Mouse (Mus musculus) CD4-positive, CD25-positive, alpha-beta regulatory T cell, adult 4 months (primary cell): ENCODE results near the gene Atxn1. TPM values are rescaled to one million over a fixed set of nuclear protein-coding genes. Genes with fewer than 3 reads are reported as not detected.

Source experiments
- ATAC-seq: one replicate; pipeline ENCODE4 v1.8.0; 2017
- polyA plus RNA-seq, 2 experiments: library from polyadenylated mRNA; unstranded; fragments of 100-300 nt; shearing (Covaris generic); gene quantifications; one replicate each; pipeline ENCODE4 v1.2.1; 2017

Gene Atxn1
- polyA plus RNA-seq, 2 experiments from 2014 or later, result 26.0 to 31.6 TPM

DNA sequence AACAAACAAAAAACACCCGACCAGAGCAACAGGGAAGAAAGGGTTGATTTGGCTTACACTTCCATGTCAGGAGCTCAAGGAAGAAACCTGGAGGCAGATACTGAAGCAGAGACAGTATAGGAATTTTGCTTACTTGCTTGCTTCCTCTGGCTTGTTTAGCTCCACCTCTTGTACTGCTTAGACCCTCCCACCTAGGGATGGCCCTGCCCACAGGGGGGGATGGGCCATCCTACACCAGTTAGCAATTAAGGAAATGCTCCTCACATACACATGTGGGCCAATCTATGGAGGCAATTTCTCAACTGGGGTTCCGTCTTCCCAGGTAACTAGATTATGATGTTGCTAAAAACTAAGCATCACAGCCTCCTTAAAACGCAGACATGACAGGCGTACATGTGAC is 39.5 kb downstream of the Atxn1 start:
- ATAC-seq, result no peak

DNA sequence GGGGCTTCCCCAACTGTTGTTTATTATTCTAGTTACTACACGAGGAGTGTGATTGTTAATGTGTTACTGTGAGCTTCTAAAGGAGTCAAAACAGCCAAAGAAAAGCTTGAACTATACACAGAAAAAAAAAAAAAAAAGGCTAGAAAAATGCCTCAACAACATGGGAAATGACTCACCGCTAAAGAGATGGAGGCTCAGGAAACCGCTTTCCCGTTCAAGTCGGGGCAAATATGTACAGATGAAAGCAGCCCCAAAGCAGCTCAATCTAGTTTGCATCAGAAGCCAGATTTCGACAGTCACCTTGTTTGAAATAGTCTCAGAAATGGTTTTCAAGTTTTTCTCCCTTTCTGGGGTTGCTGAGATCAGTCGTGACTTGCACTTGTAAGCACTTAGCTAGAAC is 40.3 kb downstream of the Atxn1 start:
- peak; percentile 72 for ATAC-seq

DNA sequence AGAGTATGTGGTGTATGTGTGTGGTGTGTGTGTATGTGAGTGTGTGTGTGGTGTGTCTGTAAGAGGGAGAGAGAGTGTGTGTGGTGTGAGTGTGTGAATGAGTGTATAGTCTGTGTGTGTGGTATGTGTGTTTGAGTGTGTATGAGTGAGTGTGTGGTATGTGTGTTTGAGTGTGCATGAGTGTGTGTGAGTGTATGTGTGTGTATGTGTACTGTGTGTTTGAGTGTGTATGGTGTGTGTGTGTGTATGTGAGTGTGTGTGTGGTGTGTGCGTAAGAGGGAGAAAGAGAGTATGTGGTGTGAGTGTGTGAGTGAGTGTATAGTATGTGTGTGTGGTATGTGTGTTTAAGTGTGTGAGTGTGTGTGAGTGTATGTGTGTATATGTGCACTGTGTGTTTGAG is 41.7 kb downstream of the Atxn1 start:
- peak; percentile 21 for ATAC-seq

DNA sequence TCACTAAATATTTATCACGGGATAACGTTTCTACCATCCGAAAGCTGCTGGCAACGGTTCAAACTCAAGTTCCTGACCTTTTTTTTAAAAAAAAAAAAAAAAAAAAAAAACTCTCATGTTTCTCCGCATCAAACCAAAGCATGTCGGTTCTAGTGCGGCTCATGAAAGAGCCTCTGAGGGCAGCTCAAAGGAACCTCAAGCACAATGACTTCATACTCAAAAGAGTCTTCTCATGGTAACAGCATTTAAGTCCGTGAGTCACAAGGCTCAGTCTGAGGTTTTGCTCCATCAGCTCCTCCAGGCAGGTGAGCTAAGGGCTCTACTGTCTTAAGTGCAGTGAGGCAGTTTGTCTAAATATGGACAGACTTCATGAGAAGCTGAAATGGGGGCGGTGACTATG is 42.3 kb downstream of the Atxn1 start:
- ATAC-seq, result peak; percentile 73

DNA sequence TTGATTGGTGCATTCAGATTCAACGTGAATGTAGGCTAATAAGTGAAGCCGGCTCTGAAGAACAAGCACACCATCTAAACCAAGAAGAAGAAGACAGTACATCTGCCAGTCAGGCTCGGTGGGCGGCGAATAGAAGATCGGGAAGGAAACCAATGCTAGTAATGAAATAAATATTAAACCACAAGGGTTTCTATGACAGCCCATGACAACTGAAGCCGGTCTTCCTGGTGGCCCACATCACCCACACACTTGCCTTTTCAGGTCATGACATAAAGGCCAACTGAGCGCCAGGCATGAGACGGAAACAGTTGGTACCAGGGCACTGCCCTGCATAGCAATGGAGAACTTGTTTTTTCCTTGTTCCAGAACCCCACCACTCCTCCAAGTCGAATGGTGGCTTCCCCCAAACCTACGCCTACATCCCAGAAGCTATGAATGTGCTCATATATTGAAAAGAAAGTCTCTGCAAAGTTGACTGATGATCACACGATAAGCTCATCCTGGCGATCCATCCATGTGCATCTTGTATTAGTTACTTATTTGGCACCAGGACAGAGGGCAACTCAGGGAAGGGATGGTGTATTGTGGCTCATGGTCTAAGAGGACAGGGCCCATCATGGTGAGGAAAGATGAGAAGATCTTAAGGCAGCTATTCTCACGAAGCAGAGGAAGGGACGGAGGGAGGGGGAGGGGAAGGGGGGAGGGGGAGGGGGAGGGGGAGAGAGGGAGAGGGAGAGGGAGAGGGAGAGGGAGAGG is 45.7 kb downstream of the Atxn1 start:
- peak; percentile 25 for ATAC-seq

DNA sequence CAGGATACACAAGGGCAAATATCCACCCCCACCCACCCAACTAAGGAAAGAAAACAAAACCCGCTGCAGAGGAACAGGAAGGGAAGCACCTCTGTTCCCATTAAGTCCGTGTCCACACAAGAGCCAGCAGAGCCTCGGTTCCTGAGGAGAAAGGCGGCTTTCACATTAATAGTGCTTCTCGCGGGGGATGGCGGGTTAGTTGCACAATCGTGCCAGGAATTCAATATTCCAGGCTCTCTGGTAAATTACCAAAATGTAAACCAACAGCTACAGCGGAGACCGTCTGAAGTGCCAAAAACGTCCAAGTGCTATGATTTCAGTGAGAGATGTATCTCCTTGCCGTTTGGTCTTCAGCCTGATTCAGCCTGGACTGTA is 46.8 kb downstream of the Atxn1 start:
- no peak for ATAC-seq

DNA sequence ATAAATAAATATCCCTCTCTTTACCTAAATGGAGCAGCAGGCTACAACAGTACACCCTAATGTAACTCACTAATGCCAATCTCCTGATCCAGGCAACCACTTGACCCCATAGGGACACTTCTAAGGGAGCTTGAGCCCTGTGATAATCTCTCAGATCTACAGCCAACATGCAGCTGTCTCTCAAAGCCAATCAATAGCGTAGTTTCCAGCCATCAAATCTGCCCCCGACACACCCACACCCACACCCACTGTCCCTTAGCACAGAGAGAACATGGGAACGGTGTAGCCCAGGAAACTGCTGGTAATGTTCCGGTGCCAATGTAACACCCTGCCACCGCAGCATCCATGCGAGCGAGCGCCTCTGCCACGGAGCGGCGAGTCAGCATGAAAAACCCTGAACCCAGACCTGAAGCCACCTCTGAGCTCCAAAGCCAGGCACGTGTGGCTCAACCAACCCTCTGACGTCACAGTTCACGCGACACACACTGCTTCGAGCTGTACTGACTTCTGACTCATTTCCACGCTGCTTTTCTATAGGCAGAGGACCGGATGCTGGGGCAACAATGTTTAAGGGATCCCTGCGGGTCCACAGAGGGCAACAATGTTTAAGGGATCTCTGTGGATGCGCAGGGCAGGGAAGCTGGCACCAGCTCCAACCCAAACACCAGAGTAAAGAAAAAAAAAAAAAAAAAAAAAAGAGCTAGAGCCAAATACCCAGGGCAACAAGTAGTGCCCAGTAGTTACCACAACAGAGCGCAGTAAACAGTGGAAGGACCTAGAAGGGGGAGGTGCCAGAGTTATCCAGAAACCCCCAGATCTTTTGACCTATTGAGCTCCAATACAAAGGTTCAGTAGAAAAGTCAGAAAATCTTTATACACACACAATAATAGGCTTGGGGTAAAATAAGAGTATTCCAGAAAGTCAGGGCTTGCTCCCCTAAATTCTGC is 47.5 kb downstream of the Atxn1 start:
- ATAC-seq, result peak; percentile 60

DNA sequence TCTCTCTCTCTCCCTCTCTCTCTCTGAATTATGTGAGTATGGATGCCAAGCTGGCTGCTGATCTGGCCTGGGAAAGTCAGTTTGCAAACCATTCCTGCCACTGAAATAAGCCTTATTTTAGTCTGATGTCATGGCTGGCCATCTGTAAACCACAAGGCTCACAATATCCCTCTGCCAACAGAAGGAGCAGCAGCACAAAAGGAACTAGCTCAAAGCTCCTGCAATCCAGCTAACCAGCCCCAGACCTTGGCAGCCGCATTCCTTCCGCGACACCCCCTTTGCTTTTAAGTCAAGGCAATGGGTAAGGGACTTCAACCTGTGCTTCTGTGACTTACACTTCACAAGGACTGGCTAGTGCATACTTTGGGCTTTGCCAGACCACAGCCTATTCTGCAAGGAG is 48.9 kb downstream of the Atxn1 start:
- ATAC-seq, result no peak

DNA sequence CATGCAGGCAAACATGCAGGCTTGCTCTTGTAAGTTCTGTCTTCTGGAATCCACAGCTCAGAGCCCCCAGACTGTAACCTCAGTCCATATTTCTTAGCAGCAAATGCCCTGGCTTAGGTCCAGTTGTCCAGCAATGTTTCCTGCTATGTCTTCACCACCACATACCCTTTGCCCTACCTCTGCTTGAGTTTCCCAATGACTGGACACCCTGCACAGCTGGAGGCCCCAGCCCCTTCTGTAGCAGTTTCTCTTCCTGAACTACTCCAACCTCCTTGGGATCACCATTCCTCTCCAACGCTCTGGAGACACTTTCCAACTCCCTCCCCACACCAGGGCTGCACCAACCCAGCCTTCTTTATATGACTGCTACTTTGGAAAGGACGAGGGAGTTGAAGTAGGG is 49.8 kb downstream of the Atxn1 start:
- no peak for ATAC-seq

DNA sequence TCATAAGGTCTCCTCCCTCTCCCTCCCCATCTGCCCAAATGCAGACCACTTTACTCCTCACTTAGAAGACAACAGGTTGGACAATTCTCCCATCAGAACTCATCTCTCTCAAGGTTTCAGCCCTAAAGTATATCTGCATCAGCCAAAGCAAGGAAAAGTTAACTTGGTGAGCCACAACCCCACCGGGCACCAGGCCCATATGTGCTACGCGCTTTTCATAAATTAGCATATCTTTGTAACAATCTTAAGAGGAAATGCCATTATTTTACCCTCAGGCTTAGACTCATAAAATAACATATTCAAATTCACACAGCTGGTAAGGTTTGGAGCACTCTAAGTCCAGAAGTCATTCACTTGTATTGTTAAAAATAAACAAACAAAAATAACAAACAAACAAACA is 50.7 kb downstream of the Atxn1 start:
- ATAC-seq, result peak; percentile 58

DNA sequence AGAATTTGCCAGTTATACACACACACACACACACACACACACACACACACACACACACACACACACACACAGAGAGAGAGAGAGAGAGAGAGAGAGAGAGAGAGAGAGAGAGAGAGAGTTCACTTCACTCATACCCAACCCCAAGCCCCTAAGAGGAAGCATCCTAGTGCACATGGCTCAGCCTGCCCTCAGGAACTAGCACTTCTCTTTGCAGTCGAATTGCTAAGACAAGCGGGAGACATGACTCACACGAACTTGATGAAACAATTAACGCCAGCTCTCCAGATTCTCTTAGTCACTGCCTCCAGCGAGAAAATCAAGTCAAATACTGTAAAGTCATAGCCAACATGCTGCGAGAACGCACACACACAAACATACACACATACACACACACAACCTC is 53.0 kb downstream of the Atxn1 start:
- ATAC-seq, result no peak

DNA sequence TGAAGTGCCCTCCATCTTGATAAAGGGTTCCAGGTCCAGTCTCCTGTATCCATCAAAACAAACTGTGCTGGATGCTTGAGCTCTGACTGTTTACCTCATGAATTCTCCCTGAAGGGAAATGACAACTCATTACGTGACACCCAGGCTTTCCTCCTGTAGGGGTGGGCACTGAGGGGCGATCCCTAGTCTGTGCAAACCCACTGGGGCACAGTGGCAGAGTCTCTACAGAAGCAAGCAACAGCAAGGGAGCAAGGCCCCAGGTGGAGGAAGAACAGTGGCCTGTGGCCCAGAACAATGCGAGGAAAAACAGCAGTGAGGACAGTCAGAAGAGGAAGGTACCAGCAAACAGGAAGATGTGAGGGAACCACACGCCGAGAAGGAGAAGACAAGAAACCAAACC is 53.7 kb downstream of the Atxn1 start:
- no peak for ATAC-seq

DNA sequence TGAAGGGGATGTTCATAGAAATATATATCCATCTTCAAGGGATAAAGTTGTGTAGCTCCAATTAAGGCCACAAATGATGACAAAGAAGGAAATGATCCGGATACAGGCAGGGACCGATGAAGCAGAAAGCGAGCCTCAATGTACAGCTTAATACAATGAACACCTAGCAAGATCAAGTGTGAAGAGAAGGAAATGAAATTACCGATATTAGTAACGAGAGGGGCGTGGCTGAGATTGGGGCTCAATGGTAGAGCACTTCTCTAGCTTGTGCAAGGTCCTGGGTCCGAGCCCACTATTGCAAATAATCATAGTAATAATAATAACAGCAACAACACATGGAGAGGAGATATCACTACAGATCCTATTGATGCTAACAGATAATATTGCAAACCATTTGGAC is 54.5 kb downstream of the Atxn1 start:
- no peak for ATAC-seq

DNA sequence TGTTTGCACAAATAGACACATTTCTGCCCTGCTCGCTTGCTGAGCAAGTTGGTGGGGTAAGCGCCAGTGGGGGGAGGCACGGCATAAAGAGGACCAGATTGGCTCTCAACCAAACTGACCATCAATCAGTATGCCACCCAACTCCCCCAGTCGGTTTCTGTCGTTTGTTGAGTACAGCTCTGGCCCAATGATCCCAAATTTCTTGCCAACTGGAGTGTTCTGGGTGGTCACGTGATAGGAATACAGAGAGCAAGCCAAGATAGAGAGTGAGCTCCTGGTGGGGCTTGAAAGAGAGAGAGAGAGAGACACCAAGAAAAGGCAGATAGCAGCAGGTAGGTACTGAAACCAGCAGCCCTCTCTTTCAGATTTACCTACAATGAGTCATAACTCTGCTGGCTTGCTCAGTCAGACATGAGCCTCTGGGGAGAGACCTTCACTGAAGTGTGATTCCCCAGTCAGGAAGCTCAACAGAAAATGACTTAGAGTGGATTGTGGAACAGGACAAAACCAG is 57.6 kb downstream of the Atxn1 start:
- peak; percentile 69 for ATAC-seq

DNA sequence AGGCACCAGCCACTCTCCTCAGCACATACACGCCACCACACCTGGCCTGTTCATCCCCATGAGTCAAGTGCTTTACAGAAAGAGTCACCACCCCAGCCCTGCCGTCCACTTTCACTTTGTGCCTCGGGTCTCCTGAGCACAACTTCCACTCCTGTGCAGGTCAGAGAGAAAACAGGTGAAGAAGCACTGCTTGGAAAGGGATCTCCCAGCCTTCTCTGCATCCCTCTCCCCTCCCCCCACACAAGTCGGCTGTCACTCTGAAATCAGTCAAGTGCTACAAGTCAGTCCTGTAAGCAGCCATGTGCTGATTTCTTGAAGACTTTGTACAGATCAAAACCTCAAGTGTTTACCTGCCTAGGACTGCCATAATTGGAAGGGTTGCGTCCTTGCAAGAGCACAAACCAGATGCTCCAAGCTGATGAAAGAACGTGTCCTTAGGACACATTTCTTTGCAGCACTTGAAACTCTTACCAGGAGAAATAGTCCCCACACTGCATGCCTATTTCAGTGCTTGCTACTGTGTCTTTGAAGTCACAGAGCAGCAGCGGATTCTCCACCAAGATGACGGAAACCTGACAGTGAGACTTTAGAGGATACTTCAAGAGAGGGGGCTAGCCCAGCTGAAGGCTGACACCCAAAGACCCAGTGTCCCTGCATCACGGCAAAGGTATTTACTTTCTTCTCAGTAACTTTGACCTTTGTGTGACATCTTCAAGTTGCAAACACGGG is 58.2 kb downstream of the Atxn1 start:
- ATAC-seq, result peak; percentile 65

DNA sequence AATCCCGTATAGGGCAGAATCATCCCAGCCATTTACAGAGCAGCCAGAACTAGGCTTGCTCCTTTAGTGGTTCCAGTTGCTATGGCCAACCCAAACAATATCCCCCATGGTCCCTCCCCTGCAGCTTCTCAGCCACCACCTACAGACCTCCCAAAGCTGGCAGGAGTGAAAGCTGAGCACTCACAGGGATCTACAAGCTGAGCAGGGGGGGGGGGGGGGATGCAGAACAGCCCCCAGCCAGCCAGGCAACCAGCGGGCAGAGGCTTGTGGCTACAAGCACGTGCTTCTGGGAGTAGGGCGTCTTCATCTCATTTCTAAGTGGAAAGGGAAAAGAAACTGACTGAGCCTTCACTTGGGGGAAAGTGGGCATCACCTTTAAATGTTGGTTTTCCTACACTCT is 59.9 kb downstream of the Atxn1 start:
- no peak for ATAC-seq

DNA sequence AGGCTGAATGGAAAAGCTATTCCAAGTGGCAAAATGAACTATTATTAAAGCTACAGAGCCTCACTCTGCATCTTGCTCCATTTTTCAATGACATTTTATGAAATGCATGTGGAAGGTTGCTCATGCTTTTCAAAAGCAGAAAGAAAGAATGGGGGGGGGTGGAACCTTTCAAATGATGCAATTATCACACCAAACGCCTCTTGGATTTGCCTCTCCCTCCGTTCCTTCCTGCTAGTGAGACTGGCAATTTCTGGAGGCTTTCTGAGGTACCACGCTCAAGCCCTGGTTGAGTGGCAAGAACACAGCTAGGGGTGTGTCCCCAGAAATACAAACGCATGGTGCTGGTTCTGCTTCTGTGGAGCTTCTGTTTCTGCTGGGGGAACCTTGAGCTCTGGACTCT is 60.4 kb downstream of the Atxn1 start:
- ATAC-seq, result no peak

DNA sequence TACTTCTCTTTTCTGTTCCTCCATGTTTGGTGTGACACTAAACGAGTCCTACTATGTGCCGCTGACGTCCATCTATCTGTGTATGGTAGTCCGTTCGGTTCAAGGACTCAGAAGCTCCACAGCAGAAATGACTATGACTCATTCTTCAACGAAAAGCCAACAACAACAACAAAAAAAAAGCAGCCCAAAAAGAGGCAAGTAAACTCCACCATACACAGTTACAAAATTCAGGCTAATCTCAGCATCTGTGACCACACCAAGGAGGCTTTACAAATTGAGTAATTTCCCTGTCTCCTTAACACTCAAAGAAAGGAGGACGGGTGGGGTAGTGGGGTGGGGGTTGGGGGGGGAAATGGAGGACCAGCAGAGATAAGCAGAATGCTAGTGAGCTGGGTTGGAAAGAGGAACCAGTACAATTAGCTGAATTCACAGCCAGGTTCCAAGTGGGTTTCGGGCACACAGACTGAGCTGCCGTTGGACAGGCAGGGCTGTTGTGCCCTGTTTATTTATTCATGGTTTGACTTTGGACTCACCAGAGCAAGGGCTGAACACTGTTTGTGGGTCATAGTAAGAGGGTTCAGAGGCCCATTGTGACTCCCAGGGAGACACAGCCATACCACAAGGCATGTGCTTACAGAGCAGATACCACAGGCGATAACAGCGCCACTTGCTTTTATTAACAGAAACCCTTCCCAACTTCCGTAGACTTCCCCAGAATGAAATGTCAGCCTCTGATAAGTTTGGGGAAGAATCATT is 61.1 kb downstream of the Atxn1 start:
- peak; percentile 12 for ATAC-seq

DNA sequence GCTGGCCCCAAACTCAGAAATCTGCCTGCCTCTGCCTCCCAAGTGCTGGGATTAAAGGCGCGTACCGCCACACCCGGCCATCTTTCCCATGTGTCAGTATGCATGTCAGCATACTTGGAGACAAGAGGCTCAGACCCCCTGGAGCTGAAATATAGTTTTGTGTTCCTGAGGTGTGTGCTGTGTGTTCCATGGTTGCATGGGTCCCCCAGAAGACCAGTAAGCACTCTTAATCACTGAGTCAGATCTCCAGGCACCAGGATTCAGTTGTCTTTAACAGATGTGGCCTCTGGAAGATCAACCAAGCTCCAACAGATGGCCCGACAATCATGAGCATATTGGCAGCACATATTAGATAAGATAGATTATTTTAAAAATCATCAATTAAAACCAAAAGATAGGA is 62.4 kb downstream of the Atxn1 start:
- no peak for ATAC-seq

DNA sequence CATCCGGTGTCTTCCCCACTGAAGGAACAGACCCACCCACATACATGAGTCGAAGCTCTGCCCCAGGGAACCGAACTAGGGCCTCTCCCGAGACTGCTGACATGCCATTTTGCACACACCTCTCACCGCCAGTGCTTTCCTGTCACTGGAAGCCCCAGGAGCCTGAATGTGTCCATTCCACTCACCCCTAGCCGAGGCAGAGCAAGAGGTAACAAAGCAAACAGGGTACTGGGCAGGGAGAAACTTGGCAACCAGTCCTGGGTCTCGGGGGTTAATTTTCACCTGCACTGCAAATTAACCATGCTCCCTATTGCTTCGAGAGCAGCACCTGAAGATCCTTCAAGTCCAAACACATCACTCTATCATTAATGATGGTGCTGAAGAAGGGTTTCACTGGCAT is 64.0 kb downstream of the Atxn1 start:
- ATAC-seq, result no peak

DNA sequence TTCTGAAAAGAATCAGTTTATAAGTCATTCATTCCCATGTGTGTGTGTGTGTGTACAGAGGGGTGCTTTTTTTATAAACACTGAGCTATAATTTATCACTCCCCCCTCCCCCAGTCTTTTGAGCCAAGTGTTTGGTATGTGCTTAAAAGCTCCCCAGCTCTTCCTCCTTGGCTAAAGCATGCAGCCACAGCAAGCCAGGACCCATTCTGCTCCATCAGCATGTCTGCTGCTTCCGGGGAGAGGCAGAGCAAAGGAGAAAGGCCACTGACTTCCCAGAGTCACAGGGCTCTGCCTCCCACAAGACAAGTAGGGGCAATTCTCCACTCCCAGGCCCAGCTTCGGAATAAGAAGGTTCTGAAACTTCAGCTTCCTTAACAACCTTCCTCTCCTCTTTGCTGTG is 67.2 kb downstream of the Atxn1 start:
- ATAC-seq, result no peak

DNA sequence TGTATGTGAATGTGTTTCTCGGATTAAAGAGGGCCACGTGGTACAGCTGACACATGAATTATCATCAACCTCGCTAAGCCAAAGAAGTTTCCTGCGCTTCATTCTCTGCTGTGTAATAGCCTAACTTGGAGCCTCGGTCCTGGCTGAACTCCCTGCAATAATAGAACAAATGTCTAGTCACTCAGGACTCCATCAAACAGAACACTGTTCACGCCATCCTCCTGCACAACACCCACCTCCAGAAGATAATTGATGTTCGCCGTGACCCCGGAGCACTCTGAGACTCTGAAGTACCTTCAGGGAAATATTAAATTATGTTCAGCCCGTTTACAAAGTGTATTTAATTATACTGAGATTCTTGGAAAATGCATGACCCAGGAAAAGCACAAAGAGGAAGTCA is 70.0 kb downstream of the Atxn1 start:
- ATAC-seq, result no peak
